Mouse (Mus musculus) forebrain, embryonic 13.5 days (tissue): ENCODE measurements at regions not wholly inside any gene's neighbourhood (a gene's known extent, or its start where the extent isn't known, plus 50 kb on each side); places are given as distances from the start of the nearest gene placed in this dataset.

Experiments
- ATAC-seq: fragments of 200-750 bp; cut with Nextera tagmentation; 2 replicates; pipeline ENCODE4 v1.8.0; 2017
- H3K27ac ChIP-seq: fragments of 300-500 bp; sonication (generic); 2 replicates; pipeline ENCODE4 v1.5.1; 2015; ENCODE audit warnings: inconsistent platforms, mild to moderate bottlenecking, moderate library complexity
- H3K27me3 ChIP-seq: fragments of 300-500 bp; sonication (generic); 2 replicates; pipeline ENCODE4 v1.6.1; 2015; ENCODE audit warnings: mild to moderate bottlenecking, inconsistent platforms
- H3K36me3 ChIP-seq: fragments of 300-500 bp; sonication (generic); 2 replicates; pipeline ENCODE4 v1.6.1; 2015; ENCODE audit warnings: mild to moderate bottlenecking, inconsistent platforms; ENCODE audit not compliant: poor library complexity, severe bottlenecking
- H3K4me1 ChIP-seq: fragments of 300-500 bp; sonication (generic); 2 replicates; pipeline ENCODE4 v1.6.1; 2015; ENCODE audit warnings: inconsistent platforms
- H3K4me2 ChIP-seq: fragments of 300-500 bp; sonication (generic); 2 replicates; pipeline ENCODE4 v1.6.1; 2015; ENCODE audit warnings: inconsistent platforms, mild to moderate bottlenecking, moderate library complexity
- H3K4me3 ChIP-seq: fragments of 300-500 bp; sonication (generic); 2 replicates; pipeline ENCODE4 v1.5.1; 2015; ENCODE audit warnings: mild to moderate bottlenecking, inconsistent platforms
- H3K9ac ChIP-seq: fragments of 300-500 bp; sonication (generic); 2 replicates; pipeline ENCODE4 v1.6.1; 2015; ENCODE audit warnings: mild to moderate bottlenecking, inconsistent platforms
- H3K9me3 ChIP-seq: fragments of 300-500 bp; sonication (generic); replicated peaks from 2 replicates; pipeline ENCODE4 v1.6.1; 2016; ENCODE audit warnings: inconsistent platforms
- WGBS: fragments of 180-500 bp; shearing (Covaris S2); methylation state at CpG from one replicate; pipeline ENCODE4 v1.1.7; 2015; 5-methylcytosine and 5-hydroxymethylcytosine counted together

DNA sequence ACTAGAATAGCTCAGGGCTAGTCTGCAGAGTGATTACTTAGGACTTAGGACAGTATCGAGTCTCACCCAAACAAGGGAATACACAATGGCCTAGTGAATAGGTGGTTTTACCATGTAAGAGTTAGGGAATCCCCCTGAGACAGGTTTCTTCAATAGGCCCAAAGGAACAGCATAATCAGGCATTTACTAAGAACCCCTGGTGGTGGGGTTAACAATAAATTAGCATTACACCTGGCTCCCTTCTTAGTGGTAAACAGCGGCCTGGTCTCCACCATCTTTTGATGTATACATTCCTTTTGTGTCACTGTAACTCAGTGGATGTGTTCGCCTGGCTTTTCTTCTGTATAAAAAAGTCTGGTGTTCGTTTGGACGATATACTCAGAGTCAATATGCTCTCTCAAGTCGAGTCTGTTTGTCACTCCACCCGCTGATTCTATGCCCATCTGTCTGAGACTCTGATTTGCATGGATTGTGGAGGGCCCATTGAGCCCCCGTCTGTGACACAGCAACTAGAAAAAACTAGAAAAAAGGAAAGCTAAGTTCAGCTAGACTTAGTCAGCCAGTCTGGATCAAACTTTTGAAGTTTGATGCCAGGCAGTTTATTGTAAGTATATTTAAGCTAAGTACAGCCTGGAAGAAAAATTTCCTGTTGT lies 180.8 kb downstream of the Usp46 start:
- no peaks in the 10 kb centered on the region for H3K9me3 ChIP-seq
- H3K4me2 ChIP-seq: no peak overlapping the region
- H3K4me3 ChIP-seq: no peak overlapping the region
- WGBS: 54% methylated on average over 8 of the region's 8 CpGs
- H3K27me3 ChIP-seq: no peaks in the 10 kb centered on the region
- no peaks in the 10 kb centered on the region for H3K36me3 ChIP-seq
- H3K27ac ChIP-seq: no peak overlapping the region
- no peak for ATAC-seq
- H3K4me1 ChIP-seq: no peaks in the 10 kb centered on the region
- H3K9ac ChIP-seq: no peak overlapping the region

GRCm38 (mm10) chr5:73888391-73888790 lies 179.8 kb downstream of the Usp46 start:
- Histone ChIP-seq H3K4me1 (no peaks in the 10 kb centered on the region), H3K4me2 (no peak overlapping the region), H3K27me3 (no peaks in the 10 kb centered on the region), H3K9me3 (no peaks in the 10 kb centered on the region), H3K4me3 (no peak overlapping the region), H3K27ac (no peak overlapping the region), H3K9ac (no peak overlapping the region), H3K36me3 (no peaks in the 10 kb centered on the region)
- WGBS: 57% methylated on average over 2 of the region's 2 CpGs
- ATAC-seq: no peak

DNA sequence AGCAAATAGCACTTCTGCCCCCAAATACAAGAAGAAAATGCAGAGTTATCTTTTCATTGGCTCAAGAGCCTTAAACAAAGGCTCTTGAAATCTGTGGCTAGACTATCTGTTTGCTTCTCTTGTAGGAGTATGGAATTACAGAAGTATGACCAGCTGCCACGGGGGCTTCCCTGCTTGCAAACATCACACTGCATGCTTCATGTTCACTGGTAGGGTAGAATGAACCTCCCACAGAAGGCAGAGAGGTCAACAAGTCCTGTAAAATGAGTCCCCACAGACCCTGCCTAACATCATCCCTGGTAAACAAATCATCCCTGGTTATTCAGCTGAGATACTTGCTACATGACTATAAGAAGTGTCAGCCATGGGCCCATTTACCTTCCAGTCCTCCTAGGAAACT lies 178.9 kb downstream of the Usp46 start:
- H3K4me2 ChIP-seq: no peak overlapping the region
- WGBS: 80% methylated on average over 1 of the region's 1 CpGs
- H3K27ac ChIP-seq: no peak overlapping the region
- no peaks in the 10 kb centered on the region for H3K4me1 ChIP-seq
- no peak overlapping the region for H3K9ac ChIP-seq
- no peak for ATAC-seq
- H3K36me3 ChIP-seq: no peaks in the 10 kb centered on the region
- H3K4me3 ChIP-seq: no peak overlapping the region
- peaks cover 2% of the 10 kb centered on the region for H3K9me3 ChIP-seq
- H3K27me3 ChIP-seq: no peaks in the 10 kb centered on the region

DNA sequence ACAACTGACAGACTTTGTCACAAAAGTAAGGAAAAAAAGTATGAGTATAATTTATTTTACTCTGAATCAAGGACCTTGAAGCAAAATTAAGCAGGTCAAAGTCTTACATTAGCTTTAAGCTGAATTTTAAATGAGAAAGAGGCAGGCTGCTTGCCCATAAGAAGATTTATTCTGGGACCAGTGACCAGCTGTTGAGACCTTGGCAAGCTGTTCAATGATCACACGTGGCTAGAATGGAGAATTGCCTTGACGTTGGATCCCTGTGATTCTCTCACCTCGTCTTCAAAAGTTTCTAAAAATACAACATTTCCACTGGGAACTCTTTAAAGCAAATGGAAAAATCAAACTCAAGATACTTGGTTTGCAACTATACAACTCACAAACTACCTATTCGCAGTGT lies 177.3 kb downstream of the Usp46 start:
- Histone ChIP-seq H3K36me3 (no peaks in the 10 kb centered on the region), H3K4me1 (no peaks in the 10 kb centered on the region), H3K9ac (no peak overlapping the region), H3K4me3 (no peak overlapping the region), H3K4me2 (no peak overlapping the region), H3K27me3 (no peaks in the 10 kb centered on the region), H3K27ac (no peak overlapping the region), H3K9me3 (peaks cover 8% of the 10 kb centered on the region)
- 87% methylated on average over 4 of the region's 4 CpGs for WGBS
- no peak for ATAC-seq

- Histone ChIP-seq H3K9ac (no peak overlapping the region), H3K4me1 (no peaks in the 10 kb centered on the region), H3K4me2 (no peak overlapping the region), H3K27me3 (no peaks in the 10 kb centered on the region), H3K27ac (no peak overlapping the region), H3K4me3 (no peak overlapping the region), H3K9me3 (peaks cover 8% of the 10 kb centered on the region), H3K36me3 (no peaks in the 10 kb centered on the region)
- ATAC-seq: no peak
- WGBS: 93% methylated on average over 11 of the region's 11 CpGs
Observed at GRCm38 (mm10) chr5:73891606-73892005, 176.6 kb downstream of the Usp46 start.

GRCm38 (mm10) chr5:73892440-73893225 lies 175.6 kb downstream of the Usp46 start:
- Histone ChIP-seq H3K4me3 (no peak overlapping the region), H3K9ac (no peak overlapping the region), H3K36me3 (no peaks in the 10 kb centered on the region), H3K4me2 (no peak overlapping the region), H3K9me3 (peaks cover 8% of the 10 kb centered on the region), H3K4me1 (no peaks in the 10 kb centered on the region), H3K27me3 (no peaks in the 10 kb centered on the region), H3K27ac (no peak overlapping the region)
- 40% methylated on average over 4 of the region's 4 CpGs for WGBS
- no peak for ATAC-seq

DNA sequence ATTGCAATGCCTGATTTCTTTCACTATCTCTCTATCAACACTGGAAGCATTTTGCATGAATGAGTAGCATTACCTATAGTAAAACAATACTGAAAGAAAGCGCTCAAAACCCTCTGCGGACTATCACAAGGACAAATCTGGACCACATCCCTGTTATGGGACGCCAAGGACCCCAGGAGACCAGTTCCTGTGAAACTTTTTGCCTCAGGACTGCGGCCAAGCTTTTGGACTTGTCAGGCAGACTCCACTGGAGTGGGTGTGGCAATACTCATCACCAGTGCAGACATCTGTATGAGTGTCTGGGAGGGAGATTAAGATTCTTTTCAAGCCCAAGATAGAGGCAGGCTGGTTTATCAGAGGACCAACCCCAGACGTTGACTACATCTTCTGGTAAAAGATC lies 173.0 kb downstream of the Usp46 start:
- WGBS: 94% methylated on average over 5 of the region's 5 CpGs

DNA sequence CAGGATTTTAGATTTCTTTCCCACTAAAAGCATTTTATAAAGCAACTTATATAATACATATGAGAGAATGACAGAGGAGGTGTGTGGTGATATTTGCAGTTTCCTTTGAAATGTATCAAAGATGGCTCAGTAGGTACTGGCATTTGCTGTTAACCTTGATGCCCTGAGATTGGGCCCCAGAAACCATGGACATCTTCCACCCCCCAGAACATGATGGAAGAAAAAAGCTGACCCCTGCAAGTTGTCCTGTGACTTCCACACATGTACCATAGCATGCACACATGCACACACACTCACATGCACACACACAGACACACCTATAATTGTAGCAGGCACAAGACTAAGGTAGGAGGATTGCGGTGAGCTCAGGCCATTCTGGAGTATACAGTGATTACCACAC lies 171.4 kb downstream of the Usp46 start:
- peaks cover 8% of the 10 kb centered on the region for H3K9me3 ChIP-seq
- H3K9ac ChIP-seq: no peak overlapping the region
- H3K4me3 ChIP-seq: no peak overlapping the region
- H3K36me3 ChIP-seq: no peaks in the 10 kb centered on the region
- no peak for ATAC-seq
- H3K4me2 ChIP-seq: no peak overlapping the region
- H3K27me3 ChIP-seq: peaks cover 2% of the 10 kb centered on the region; the same call in 1 of the 2 replicates
- 98% methylated on average over 1 of the region's 1 CpGs for WGBS
- H3K4me1 ChIP-seq: no peaks in the 10 kb centered on the region
- H3K27ac ChIP-seq: no peak overlapping the region

More for the DNA sequence above, 173.0 kb downstream of the Usp46 start:
- Histone ChIP-seq H3K4me1 (no peaks in the 10 kb centered on the region), H3K27me3 (no peaks in the 10 kb centered on the region), H3K9ac (no peak overlapping the region), H3K36me3 (no peaks in the 10 kb centered on the region), H3K27ac (no peak overlapping the region), H3K9me3 (peaks cover 8% of the 10 kb centered on the region), H3K4me2 (no peak overlapping the region), H3K4me3 (no peak overlapping the region)
- ATAC-seq: no peak

DNA sequence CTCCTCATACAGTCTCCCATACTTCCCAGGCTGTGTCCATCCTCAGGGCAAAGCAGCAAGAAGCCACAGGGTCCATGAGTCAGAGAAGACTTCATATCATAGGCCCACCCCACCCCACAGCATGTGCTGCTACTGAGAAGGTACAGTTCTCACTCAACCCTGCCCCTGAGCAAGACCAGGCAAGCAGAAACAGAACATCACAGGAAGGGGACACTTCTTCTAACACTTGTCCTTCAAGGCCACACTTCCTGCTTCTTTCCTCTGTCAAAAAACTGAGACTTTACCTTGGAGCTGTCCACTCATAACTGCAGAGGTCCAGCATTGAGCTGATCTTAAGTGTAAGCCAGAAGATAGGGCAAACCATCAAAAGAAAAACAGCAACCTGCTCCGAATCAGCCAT lies 166.6 kb downstream of the Usp46 start:
- Histone ChIP-seq H3K4me1 (peaks cover 8% of the 10 kb centered on the region; the same call in 1 of the 2 replicates), H3K9me3 (no peaks in the 10 kb centered on the region), H3K27ac (no peak overlapping the region), H3K4me3 (no peak overlapping the region), H3K4me2 (no peak overlapping the region), H3K9ac (no peak overlapping the region), H3K27me3 (peaks cover 2% of the 10 kb centered on the region; the same call in 1 of the 2 replicates), H3K36me3 (no peaks in the 10 kb centered on the region)
- ATAC-seq: no peak
- 97% methylated on average over 1 of the region's 1 CpGs for WGBS

DNA sequence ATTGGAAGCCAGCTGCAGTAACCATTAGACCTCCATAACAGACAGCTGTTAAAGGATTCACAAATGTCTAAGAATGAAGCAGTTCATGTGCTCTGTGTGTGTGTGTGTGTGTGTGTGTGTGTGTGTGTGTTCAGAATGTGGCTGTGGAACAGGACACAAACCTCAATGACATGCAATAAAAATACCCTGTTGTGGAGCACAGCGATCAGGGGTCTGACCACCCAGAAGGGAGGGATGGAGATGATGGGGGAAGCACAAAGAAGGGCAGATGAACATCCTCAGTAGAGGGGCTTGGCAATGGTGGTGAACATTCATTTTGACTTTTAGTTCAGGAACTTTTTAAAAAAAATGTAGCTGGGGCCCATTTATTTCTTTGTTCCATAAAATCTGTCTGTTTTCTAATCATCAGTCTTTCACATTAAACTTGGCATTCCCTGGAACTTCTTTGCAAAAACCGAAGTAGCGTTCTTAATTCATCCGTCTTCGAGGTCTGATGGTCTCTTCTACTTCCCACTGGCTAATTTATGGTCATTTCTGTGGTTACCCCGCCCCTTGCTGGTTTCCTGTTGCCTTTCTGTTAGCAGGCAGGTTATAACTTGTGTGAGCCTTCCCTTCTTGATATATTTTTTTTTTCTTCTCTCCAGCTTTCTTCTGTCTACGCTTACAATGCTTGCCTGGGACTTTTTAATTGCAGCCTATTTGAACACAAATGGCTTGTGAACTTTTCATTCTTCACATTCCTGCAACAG lies 165.6 kb downstream of the Usp46 start:
- no peaks in the 10 kb centered on the region for H3K9me3 ChIP-seq
- H3K9ac ChIP-seq: no peak overlapping the region
- no peak overlapping the region for H3K27ac ChIP-seq
- no peak overlapping the region for H3K4me3 ChIP-seq
- peaks cover 8% of the 10 kb centered on the region; the same call in 1 of the 2 replicates for H3K4me1 ChIP-seq
- H3K36me3 ChIP-seq: no peaks in the 10 kb centered on the region
- H3K27me3 ChIP-seq: peaks cover 2% of the 10 kb centered on the region; the same call in 1 of the 2 replicates
- 61% methylated on average over 7 of the region's 7 CpGs for WGBS
- H3K4me2 ChIP-seq: no peak overlapping the region
- ATAC-seq: no peak

GRCm38 (mm10) chr5:73903219-73903570 lies 165.0 kb downstream of the Usp46 start:
- no peak overlapping the region for H3K4me2 ChIP-seq
- no peak for ATAC-seq
- 39% methylated on average over 8 of the region's 8 CpGs for WGBS

GRCm38 (mm10) chr5:73904146-73904811 lies 164.0 kb downstream of the Usp46 start:
- Histone ChIP-seq H3K36me3 (no peaks in the 10 kb centered on the region), H3K9me3 (no peaks in the 10 kb centered on the region)

More at GRCm38 (mm10) chr5:73903219-73903570, 165.0 kb downstream of the Usp46 start:
- H3K9ac ChIP-seq: no peak overlapping the region
- no peaks in the 10 kb centered on the region for H3K36me3 ChIP-seq
- no peaks in the 10 kb centered on the region for H3K9me3 ChIP-seq
- no peak overlapping the region for H3K27ac ChIP-seq
- peaks cover 8% of the 10 kb centered on the region; the same call in 1 of the 2 replicates for H3K4me1 ChIP-seq
- no peak overlapping the region for H3K4me3 ChIP-seq
- peaks cover 2% of the 10 kb centered on the region; the same call in 1 of the 2 replicates for H3K27me3 ChIP-seq

More at GRCm38 (mm10) chr5:73904146-73904811, 164.0 kb downstream of the Usp46 start:
- Histone ChIP-seq H3K4me1 (peaks cover 8% of the 10 kb centered on the region; the same call in 1 of the 2 replicates), H3K4me2 (no peak overlapping the region), H3K27ac (no peak overlapping the region), H3K4me3 (no peak overlapping the region), H3K9ac (no peak overlapping the region), H3K27me3 (peaks cover 2% of the 10 kb centered on the region; the same call in 1 of the 2 replicates)
- ATAC-seq: no peak
- WGBS: 89% methylated on average over 8 of the region's 8 CpGs
